Mouse (Mus musculus): ENCODE measurements around the gene Trim63.

DNA sequence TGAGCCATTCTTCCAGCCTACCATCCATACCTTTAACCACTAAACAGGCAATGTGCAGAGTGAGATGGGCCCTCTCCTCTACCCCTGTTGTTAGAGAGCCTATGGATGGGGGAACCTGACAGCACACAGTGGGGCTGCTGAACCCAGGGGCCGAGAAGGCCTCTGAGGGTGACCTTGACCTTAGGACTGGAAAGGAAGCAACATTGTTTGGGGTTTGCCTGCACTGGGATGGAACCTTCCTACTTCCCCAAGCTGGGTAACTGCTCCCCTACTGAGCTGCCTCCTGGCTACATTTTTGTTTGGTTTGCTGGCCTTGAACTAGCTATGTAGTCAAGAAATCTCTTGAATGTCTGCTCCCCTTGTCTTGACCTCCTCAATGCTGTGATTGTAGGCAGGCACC is 59.4 kb downstream of the Trim63 start:
- TF ChIP-seq MAX (IDR thresholded peaks at IDR 0.05; ENCODE audit: low read length): no peak
- no peak for TF ChIP-seq BHLHE40 (IDR thresholded peaks at IDR 0.05; ENCODE audit: low read depth, low read length)
- TF ChIP-seq USF1 (IDR thresholded peaks at IDR 0.05; ENCODE audit: low read depth, low read length): no peak
- TF ChIP-seq POLR2A (IDR thresholded peaks at IDR 0.05; ENCODE audit: low read depth, low read length): no peak
- no peak for TF ChIP-seq SIN3A (IDR thresholded peaks at IDR 0.05; ENCODE audit: low read length)
- no peak for TF ChIP-seq CTCF (conservative IDR thresholded peaks at IDR 0.05 in 1 of 2, IDR thresholded peaks at IDR 0.05 in 1 of 2; ENCODE audit: low read depth in 2 of 2, low read length in 2 of 2)
- no peak for TF ChIP-seq GABPA (IDR thresholded peaks at IDR 0.05; ENCODE audit: insufficient replicate concordance, low read depth, low read length)
- TF ChIP-seq EP300 (IDR thresholded peaks at IDR 0.05; ENCODE audit: low read length): no peak
